Mouse (Mus musculus) limb, embryonic 13.5 days (tissue): ENCODE results near the gene Cdk2ap2. TPM values are rescaled to one million over a fixed set of nuclear protein-coding genes. Genes with fewer than 3 reads are reported as not detected.
"Not testable (repeated sequence)": the region's sequence is repeated elsewhere in the genome, so short reads cannot be mapped to it uniquely, and the experiment has no call there.

ENCODE experiments used
- ATAC-seq: fragments of 200-750 bp; cut with Nextera tagmentation; 2 replicates; pipeline ENCODE4 v1.8.0; 2017; ENCODE audit warnings: low read depth, moderate number of reproducible peaks, moderate TSS enrichment; ENCODE audit not compliant: low FRiP score
- H3K27ac ChIP-seq: fragments of 300-500 bp; sonication (generic); 2 replicates; pipeline ENCODE4 v1.5.1; 2015; ENCODE audit warnings: inconsistent platforms, mild to moderate bottlenecking, moderate library complexity
- H3K27me3 ChIP-seq: fragments of 300-500 bp; sonication (generic); 2 replicates; pipeline ENCODE4 v1.6.1; 2015; ENCODE audit warnings: mild to moderate bottlenecking, inconsistent platforms
- H3K36me3 ChIP-seq: fragments of 300-500 bp; sonication (generic); 2 replicates; pipeline ENCODE4 v1.6.1; 2015; ENCODE audit warnings: inconsistent platforms, mild to moderate bottlenecking, moderate library complexity
- H3K4me1 ChIP-seq: fragments of 300-500 bp; sonication (generic); 2 replicates; pipeline ENCODE4 v1.6.1; 2015; ENCODE audit warnings: inconsistent platforms
- H3K4me2 ChIP-seq: fragments of 300-500 bp; sonication (generic); replicated peaks from 2 replicates; pipeline ENCODE4 v1.6.1; 2015; ENCODE audit warnings: inconsistent platforms, mild to moderate bottlenecking, moderate library complexity
- H3K4me3 ChIP-seq: fragments of 300-500 bp; sonication (generic); 2 replicates; pipeline ENCODE4 v1.5.1; 2015; ENCODE audit warnings: moderate library complexity, mild to moderate bottlenecking, inconsistent platforms
- H3K9ac ChIP-seq: fragments of 300-500 bp; sonication (generic); 2 replicates; pipeline ENCODE4 v1.6.1; 2015; ENCODE audit warnings: mild to moderate bottlenecking, inconsistent platforms
- H3K9me3 ChIP-seq: fragments of 300-500 bp; sonication (generic); 2 replicates; pipeline ENCODE4 v1.6.1; 2016; ENCODE audit warnings: inconsistent platforms
- WGBS: fragments of 180-500 bp; shearing (Covaris S2); methylation state at CpG from one replicate; pipeline ENCODE4 v1.1.7; 2015; 5-methylcytosine and 5-hydroxymethylcytosine counted together
- polyA plus RNA-seq: library from polyadenylated mRNA; unstranded; fragments of >200 nt; fragmentation: Nextera tagmentation; extraction: Ambion mirVana; gene quantifications from 2 replicates; pipeline ENCODE4 v1.2.1, GENCODE M21; 2015

The Cdk2ap2 gene
- polyA plus RNA-seq, 1 experiment from 2014 or later = 56.8 TPM

GRCm38 (mm10) chr19:4057962-4058361 lies 39.0 kb upstream of the Cdk2ap2 start:
- no peaks in the 10 kb centered on the region for H3K36me3 ChIP-seq
- H3K9me3 ChIP-seq = no peaks in the 10 kb centered on the region
- no peak overlapping the region for H3K9ac ChIP-seq
- no peak overlapping the region for H3K4me3 ChIP-seq
- H3K27ac ChIP-seq = no peak overlapping the region
- WGBS = 93% methylated on average over 7 of the region's 7 CpGs
- ATAC-seq = no peak
- H3K27me3 ChIP-seq = no peaks in the 10 kb centered on the region
- H3K4me1 ChIP-seq = 0 out of 2 replicates have a peak, but pooled peaks cover 3% of the 10 kb centered on the region
- H3K4me2 ChIP-seq = no peak overlapping the region

- no peaks in the 10 kb centered on the region for H3K36me3 ChIP-seq
- H3K27me3 ChIP-seq = no peaks in the 10 kb centered on the region
- H3K4me2 ChIP-seq = no peak overlapping the region
- H3K9me3 ChIP-seq = no peaks in the 10 kb centered on the region
- WGBS = 94% methylated on average over 5 of the region's 5 CpGs
- no peak overlapping the region for H3K4me3 ChIP-seq
- 0 out of 2 replicates have a peak, but pooled peaks cover 3% of the 10 kb centered on the region for H3K4me1 ChIP-seq
- no peak overlapping the region for H3K9ac ChIP-seq
- no peak overlapping the region for H3K27ac ChIP-seq
- ATAC-seq = no peak
Observed at GRCm38 (mm10) chr19:4058581-4058980, 38.4 kb upstream of the Cdk2ap2 start.

- ATAC-seq = no peak
- no peaks in the 10 kb centered on the region for H3K36me3 ChIP-seq
- no peak within 1 kb of the TSS for H3K4me3 ChIP-seq
- no peak within 1 kb of the TSS for H3K9ac ChIP-seq
- WGBS = 80% methylated on average over 15 of the region's 15 CpGs
- H3K27me3 ChIP-seq = no peaks in the 10 kb centered on the region
- 0 out of 2 replicates have a peak, but pooled peaks cover 3% of the 10 kb centered on the region for H3K4me1 ChIP-seq
- no peak within 1 kb of the TSS for H3K4me2 ChIP-seq
- no peak within 1 kb of the TSS for H3K27ac ChIP-seq
- no peaks in the 10 kb centered on the region for H3K9me3 ChIP-seq
Observed at GRCm38 (mm10) chr19:4059069-4059740, 37.8 kb upstream of the Cdk2ap2 start, which contains the start of gene Gstp3. Gstp3 (minus strand) TSS chr19:4059569.

- not testable (repeated sequence) for H3K36me3 ChIP-seq, H3K27me3 ChIP-seq, H3K4me1 ChIP-seq, H3K4me3 ChIP-seq, H3K27ac ChIP-seq, H3K4me2 ChIP-seq, H3K9ac ChIP-seq, ATAC-seq, H3K9me3 ChIP-seq
- WGBS = 88% methylated on average over 8 of the region's 8 CpGs
Observed at GRCm38 (mm10) chr19:4060044-4060898, 36.7 kb upstream of the Cdk2ap2 start.

- Histone ChIP-seq H3K36me3 (no peaks in the 10 kb centered on the region), H3K27me3 (no peaks in the 10 kb centered on the region), H3K4me2 (no peak overlapping the region), H3K9me3 (no peaks in the 10 kb centered on the region), H3K4me3 (no peak overlapping the region), H3K27ac (no peak overlapping the region), H3K9ac (no peak overlapping the region), H3K4me1 (0 out of 2 replicates have a peak, but pooled peaks cover 3% of the 10 kb centered on the region)
- ATAC-seq = no peak
- WGBS = 90% methylated on average over 6 of the region's 6 CpGs
Observed at GRCm38 (mm10) chr19:4060899-4061465, 36.0 kb upstream of the Cdk2ap2 start.

GRCm38 (mm10) chr19:4063357-4063756 lies 33.6 kb upstream of the Cdk2ap2 start:
- not testable (repeated sequence) for ATAC-seq, H3K4me1 ChIP-seq, H3K36me3 ChIP-seq, H3K27ac ChIP-seq, H3K4me3 ChIP-seq, H3K4me2 ChIP-seq, H3K9me3 ChIP-seq, H3K27me3 ChIP-seq, H3K9ac ChIP-seq
- 75% methylated on average over 4 of the region's 4 CpGs for WGBS

- not testable (repeated sequence) for H3K9me3 ChIP-seq, H3K27me3 ChIP-seq, H3K4me3 ChIP-seq, H3K36me3 ChIP-seq, H3K9ac ChIP-seq, H3K4me1 ChIP-seq, H3K4me2 ChIP-seq, ATAC-seq, H3K27ac ChIP-seq
- 52% methylated on average over 7 of the region's 11 CpGs for WGBS
Observed at GRCm38 (mm10) chr19:4064501-4064900, 32.5 kb upstream of the Cdk2ap2 start.

- ATAC-seq = no peak
- no peak overlapping the region for H3K4me2 ChIP-seq
- H3K27ac ChIP-seq = no peak overlapping the region
- no peaks in the 10 kb centered on the region for H3K9me3 ChIP-seq
- WGBS = 70% methylated on average over 6 of the region's 6 CpGs
- no peak overlapping the region for H3K4me3 ChIP-seq
- no peaks in the 10 kb centered on the region for H3K36me3 ChIP-seq
- no peaks in the 10 kb centered on the region for H3K4me1 ChIP-seq
- H3K9ac ChIP-seq = no peak overlapping the region
- no peaks in the 10 kb centered on the region for H3K27me3 ChIP-seq
Observed at GRCm38 (mm10) chr19:4066280-4066679, 30.7 kb upstream of the Cdk2ap2 start.

GRCm38 (mm10) chr19:4066877-4067276 lies 30.1 kb upstream of the Cdk2ap2 start:
- Histone ChIP-seq H3K4me1 (no peaks in the 10 kb centered on the region), H3K27ac (no peak overlapping the region), H3K9ac (no peak overlapping the region), H3K36me3 (no peaks in the 10 kb centered on the region), H3K4me3 (no peak overlapping the region), H3K27me3 (no peaks in the 10 kb centered on the region), H3K9me3 (no peaks in the 10 kb centered on the region), H3K4me2 (no peak overlapping the region)
- no peak for ATAC-seq

- not testable (repeated sequence) for H3K4me2 ChIP-seq, H3K9me3 ChIP-seq, H3K9ac ChIP-seq, H3K27ac ChIP-seq, H3K36me3 ChIP-seq, H3K4me3 ChIP-seq, H3K27me3 ChIP-seq, H3K4me1 ChIP-seq, ATAC-seq
- WGBS = 88% methylated on average over 2 of the region's 2 CpGs
Observed at GRCm38 (mm10) chr19:4068242-4068641, 28.7 kb upstream of the Cdk2ap2 start.

GRCm38 (mm10) chr19:4068717-4069410 lies 28.1 kb upstream of the Cdk2ap2 start:
- no peak overlapping the region for H3K4me3 ChIP-seq
- H3K4me2 ChIP-seq = no peak overlapping the region
- H3K36me3 ChIP-seq = no peaks in the 10 kb centered on the region
- H3K27me3 ChIP-seq = no peaks in the 10 kb centered on the region
- no peaks in the 10 kb centered on the region for H3K9me3 ChIP-seq
- H3K9ac ChIP-seq = no peak overlapping the region
- H3K27ac ChIP-seq = no peak overlapping the region
- no peaks in the 10 kb centered on the region for H3K4me1 ChIP-seq
- 78% methylated on average over 15 of the region's 15 CpGs for WGBS
- ATAC-seq = no peak

GRCm38 (mm10) chr19:4070311-4070710 lies 26.7 kb upstream of the Cdk2ap2 start:
- H3K4me1 ChIP-seq = no peaks in the 10 kb centered on the region
- no peaks in the 10 kb centered on the region for H3K27me3 ChIP-seq
- no peak overlapping the region for H3K9ac ChIP-seq
- no peak overlapping the region for H3K4me2 ChIP-seq
- H3K36me3 ChIP-seq = no peaks in the 10 kb centered on the region
- no peak for ATAC-seq
- WGBS = 79% methylated on average over 15 of the region's 15 CpGs
- no peak overlapping the region for H3K27ac ChIP-seq
- H3K4me3 ChIP-seq = no peak overlapping the region
- H3K9me3 ChIP-seq = no peaks in the 10 kb centered on the region
